Mouse (Mus musculus) liver, embryonic 14.5 days (tissue): ENCODE results near the gene Zfp791.

ENCODE experiments used
- CTCF ChIP-seq: IDR thresholded peaks from 2 replicates; pipeline ENCODE4 v1.5.1; 2016; ENCODE audit warnings: antibody characterized with exemption, low read depth, control low read depth
- EP300 ChIP-seq: IDR thresholded peaks from 2 replicates; pipeline ENCODE4 v1.6.1; 2016; ENCODE audit warnings: antibody characterized with exemption, low read depth

DNA sequence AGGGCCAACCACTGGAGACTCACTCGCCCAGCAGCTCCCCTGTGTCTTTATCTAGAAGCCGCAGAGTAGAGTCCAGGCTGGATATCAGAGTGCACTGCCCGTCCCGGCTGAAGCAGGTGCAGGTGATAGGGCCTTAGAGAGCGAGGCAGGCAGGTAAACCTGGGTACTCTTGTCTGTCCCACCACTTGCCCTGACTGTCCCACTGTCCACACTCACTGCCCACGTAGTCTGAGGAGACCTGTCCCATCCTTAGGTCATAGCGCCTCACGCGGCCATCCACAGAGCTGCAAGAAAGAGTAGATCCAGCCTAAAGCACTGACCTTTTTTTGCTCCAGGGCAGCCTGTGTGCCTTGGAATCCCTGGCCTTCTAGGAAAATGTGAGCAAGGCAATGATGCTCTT is 46.9 kb downstream of the Zfp791 start:
- peak; percentile 82 for TF ChIP-seq EP300
- peak; percentile 81 for TF ChIP-seq CTCF
